Mouse (Mus musculus) lung, postnatal 0 days (tissue): ENCODE measurements at regions not wholly inside any gene's neighbourhood (a gene's known extent, or its start where the extent isn't known, plus 50 kb on each side); places are given as distances from the start of the nearest gene placed in this dataset.

Experiments used
- CTCF ChIP-seq: IDR thresholded peaks from 2 replicates; pipeline ENCODE4 v1.5.1; 2016; ENCODE audit warnings: antibody characterized with exemption, mild to moderate bottlenecking
- EP300 ChIP-seq: IDR thresholded peaks from 2 replicates; pipeline ENCODE4 v1.6.1; 2016; ENCODE audit warnings: antibody characterized with exemption, mild to moderate bottlenecking, control low read depth

GRCm38 (mm10) chr1:107783079-107783478 lies 193.3 kb downstream of the Serpinb8 start:
- TF ChIP-seq CTCF (no peak), EP300 (no peak)
